Mouse (Mus musculus) cerebellum, postnatal 25 days (tissue): Measurements from ENCODE around the gene Numb.
"Not testable (repeated sequence)": the region's sequence is repeated elsewhere in the genome, so short reads cannot be mapped to it uniquely, and the experiment has no call there.

Experiments used
- DNase-seq, 2 experiments: peaks; one replicate each; pipeline ENCODE4 v3.0.0; 2021; ENCODE audit warnings: mixed read lengths in 2 of 2

Numb gene

DNA sequence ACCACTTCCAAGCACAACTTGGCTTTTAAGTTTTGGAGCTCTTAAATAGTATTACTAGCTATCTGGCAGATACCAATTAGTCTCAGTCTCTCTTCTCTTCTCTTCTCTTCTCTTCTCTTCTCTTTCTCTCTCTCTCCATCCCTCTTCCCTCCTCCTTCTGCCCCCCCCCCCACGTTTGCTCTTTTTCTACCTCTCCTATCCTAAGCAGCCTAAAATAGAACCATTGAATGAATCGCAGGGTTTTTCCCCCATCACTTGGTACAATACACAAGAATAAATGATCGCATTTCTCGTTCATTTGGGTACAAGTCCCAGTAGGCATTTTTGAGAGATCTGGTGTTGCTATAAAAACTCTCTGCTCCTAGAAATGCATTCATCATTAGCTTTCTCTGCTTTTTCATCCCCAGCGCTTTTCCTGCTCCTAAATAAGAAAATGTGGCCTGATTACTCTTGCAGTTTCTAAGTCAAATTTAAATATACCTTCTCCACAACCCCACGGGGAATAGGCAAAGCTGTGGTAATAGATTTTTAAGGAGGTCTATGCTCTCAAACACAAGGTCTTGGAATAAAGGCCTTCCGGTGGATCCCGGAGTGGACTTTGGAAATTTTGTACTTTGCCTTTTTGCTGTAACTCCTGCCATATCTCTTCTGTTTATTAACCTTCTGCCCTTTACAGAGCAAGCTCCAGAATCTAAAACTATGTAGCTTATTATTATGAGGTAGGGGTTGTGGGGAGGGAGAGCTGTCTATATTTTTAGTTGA, 1.2 kb upstream of the Numb start:
- no peak for DNase-seq

DNA sequence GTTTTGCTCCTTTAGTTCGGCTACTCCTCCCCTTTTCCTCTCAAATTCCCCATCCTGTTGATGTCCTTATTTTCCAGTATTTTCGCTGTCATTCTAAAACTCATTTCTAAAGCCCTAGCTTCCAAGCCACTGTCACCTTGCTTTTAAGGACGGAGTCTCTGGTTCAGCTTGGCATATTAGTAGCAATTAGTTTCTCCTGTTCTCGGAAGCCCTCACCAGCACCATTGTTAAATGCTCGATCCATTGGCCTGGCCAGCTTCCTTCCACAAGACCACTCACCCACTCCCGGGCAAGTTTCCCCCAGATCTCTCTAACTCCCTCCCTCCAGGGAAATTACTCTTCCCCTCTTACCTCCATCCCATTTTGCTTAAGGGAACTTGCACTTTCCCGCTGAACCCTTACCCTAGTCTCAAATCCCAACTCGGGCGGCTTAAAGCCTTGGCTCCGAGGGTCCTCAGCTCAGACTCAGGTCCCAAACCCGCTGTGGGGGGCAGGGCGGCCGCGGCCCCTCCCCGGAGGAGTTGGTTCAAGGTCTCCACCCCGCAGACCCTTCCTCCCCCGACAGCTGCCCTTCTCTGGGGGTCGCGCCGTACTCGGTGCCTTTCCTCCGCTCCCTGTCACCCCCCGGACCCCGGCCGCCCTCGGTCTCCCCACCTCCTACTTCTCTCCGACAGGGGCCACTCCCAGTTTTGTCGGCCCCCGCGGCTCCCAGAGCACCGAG, 853 bp downstream of the Numb start:
- DNase-seq: peak in 1 of 2 experiments; percentile 56

DNA sequence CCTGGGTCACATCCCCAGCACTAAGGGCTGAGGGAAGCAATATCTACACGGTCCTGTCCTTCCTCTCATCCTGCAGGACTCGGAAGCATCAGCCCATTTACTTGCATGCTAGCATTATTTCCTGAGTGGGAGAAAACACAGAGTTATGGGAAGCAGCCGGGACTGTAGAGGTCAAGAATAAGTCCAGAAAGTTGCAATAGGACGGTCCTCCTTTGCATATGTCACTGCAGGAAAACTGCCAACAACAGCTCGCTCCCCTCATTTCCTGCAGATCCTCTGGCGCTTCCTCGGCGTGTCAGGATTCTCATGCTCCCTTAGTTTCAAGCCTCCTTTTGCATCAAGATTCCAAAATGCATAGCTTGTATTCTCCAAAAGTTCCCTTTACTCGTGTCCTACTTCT, 4.8 kb downstream of the Numb start:
- DNase-seq: peak; percentile 56 to 67

DNA sequence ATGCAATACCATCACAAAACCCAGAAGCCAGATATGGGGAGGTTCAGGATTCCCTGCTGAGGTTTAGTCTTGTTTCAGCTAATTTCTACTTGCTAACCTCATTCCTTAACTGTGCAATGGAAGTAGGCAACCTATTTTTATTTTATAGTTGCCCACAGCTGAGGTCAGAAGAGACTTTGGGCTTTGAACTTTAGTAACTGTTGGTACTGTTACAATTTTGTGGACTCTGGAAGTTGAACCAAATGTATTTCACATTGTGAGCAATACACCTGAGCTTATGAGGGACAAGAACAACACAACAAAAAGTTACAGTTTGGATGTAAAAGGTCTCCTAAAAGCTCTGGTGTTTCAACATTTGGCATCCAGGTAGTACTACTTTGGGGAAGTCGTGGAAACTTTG, 6.9 kb downstream of the Numb start:
- no peak for DNase-seq

DNA sequence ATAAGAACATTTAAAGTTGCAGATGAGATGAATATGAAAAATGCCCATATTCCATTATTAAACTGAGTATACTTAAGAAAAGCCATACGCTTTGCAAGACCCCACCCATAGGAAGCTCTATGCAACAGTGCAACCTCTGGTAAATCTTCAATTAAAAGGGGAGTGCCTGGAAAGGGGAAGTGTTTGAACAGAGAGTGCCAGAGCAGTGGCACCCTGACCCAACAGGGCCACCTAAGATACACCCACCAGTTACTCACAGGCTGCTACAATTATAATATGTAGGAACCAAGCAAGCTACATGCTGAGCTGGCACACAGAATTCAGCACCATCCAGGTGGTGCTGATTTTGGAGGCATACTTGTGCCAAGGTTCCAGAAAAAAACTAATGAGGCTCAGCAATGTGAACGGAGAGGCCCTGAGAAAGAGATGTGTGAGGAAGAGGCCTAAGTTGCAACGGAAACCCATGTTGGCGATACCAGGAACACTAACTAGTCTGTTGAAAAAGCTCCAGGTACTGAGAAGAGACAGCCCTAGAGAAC, 7.5 kb downstream of the Numb start:
- peak; percentile 72 to 73 for DNase-seq

DNA sequence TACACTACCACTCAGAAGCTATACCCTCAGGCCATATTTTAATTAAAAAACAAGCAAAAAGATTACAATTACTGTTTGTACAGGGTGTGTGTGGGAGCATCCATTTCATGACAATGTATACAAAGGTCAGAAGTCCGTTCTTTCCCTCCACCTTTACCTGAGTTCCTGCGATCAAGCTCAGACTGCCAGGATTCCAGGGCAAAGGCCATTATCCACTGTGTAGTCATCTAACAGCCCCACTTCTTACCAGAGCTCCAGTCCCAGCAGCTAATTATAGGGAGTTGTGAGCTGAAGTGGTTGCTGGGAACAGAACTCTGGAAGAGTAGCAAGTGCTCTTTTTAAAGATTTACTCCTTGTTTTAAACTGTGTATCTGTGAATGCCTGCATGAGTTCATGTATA, 11.3 kb downstream of the Numb start:
- no peak for DNase-seq

DNA sequence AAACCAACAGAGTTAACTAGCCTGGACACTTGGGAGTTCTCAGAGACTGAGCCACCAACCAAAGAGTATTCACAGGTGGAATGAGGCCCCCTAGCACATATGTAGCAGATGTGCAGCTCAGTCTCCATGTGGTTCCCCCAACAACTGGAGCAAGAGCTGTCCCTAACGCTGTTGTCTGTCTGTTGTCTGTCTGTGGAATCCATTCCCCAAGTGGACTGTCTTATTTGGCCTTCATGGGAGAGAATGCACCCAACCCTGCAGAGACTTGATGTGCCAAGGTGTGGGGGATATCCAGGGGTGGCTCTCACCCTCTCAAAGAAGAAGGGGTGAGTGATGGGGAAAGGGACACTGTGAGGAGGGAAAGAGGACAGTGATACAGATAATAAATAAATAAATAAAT, 28.8 kb downstream of the Numb start:
- DNase-seq: no peak

DNA sequence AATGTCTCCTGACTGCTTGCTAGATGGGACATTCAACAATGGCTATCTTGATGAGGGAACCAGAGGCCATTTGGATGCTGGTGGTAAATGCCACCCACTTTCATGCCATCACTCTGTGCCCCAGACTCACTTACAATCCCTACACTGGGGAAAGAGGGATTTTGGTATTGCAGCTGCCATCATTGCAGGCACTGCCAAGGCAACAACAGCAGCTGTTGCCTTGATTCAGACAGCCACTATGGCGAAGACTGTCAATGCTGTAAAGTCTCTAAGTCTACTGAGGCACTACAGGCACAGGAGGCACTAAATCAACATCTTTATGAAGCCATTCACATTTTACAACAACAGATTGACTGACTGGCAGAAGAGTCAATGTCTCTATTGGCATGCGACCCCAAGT, 30.5 kb downstream of the Numb start:
- DNase-seq: no peak

DNA sequence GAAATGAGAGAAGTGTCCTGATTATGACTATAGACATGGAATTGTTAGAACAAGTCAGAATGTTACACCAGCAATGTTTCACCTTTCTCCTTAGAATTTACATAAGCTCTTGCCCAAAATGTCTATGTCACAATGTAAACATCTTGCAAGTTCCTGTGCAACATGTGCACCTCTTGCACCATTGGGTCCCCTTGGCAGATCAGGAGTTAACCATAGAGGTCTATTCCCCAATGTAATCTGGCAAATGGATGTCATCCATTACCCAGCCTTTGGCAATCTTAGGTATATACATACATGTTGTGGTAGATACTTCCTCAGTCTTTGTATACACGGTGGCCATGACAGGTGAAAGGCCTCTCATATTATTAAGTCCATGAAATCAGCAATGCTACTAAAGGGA, 32.6 kb downstream of the Numb start:
- DNase-seq: no peak

DNA sequence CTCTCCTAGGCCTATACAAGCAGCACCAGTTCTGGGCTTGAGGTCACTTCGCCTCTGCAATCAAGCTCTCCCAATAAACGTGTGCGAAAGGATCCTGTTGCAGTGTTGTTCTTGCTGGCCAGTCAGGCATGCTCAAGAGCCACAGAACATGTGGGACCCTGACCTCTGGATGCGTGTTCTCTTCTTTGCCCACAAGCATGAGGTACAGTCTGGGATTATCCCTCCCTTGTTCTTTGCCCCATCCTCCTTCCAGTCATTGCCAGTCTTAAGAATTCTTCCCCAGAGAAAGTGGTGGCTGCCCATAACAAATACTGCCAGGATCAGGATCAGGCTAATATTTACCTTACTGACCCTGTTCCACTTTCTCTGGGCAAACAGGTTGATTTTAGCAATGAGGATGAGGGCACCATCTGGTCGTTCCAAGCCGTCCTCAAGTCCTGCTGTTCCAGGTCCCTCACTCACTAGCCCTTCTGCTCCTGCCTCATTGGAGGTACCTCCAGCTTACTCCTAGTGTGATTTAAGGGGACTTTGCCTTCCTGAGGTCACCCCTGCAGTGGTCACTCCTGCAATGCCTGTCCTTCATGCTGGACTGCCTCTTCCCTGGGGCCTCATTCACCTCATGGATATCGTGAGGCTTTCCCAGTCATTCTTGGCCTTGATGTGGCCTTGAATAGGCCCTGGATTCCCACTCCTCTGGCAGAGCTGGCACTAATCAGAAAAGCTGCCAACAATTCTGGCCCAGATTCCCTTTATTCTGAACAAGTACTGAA, 36.0 kb downstream of the Numb start:
- peak; percentile 55 to 61 for DNase-seq

DNA sequence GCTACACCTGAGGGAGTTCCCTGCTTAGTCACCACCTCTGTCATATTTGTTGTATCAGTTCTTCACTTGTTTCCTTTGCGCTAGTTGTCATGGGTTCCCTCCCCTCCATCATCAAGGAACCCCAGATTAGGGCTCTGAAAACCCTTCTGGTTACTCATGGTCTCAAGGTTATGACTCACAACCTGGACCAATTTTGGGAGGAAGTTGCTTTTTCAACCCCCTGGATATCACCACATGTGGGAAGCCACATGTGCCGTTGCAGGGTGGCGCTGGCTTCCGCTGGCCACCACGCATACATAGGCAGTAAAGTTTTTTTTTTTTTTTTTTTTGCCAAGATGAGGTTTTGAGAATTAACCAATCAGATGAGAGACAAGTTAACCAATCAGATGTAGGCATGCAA, 36.7 kb downstream of the Numb start:
- DNase-seq: not testable (repeated sequence)

DNA sequence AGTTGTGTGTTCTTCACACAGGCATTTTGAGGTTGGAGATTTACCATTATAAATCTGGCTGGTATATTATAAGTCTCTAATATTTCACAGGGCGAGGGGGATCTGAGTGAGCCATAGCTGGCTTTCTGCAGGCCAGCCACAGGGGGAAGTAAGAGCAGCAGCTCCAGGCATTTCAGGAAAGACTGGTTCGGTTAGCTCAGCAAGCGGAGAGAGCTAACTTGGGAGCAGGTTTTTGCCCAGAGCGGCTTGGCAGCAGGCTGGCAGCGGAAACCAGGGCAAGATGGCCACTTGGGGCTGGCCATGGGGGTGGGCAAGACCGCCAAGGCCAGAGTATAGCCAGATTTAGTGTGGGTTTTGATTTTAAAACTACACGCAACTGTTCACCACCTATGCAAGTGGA, 39.2 kb downstream of the Numb start:
- peak; percentile 67 to 76 for DNase-seq

DNA sequence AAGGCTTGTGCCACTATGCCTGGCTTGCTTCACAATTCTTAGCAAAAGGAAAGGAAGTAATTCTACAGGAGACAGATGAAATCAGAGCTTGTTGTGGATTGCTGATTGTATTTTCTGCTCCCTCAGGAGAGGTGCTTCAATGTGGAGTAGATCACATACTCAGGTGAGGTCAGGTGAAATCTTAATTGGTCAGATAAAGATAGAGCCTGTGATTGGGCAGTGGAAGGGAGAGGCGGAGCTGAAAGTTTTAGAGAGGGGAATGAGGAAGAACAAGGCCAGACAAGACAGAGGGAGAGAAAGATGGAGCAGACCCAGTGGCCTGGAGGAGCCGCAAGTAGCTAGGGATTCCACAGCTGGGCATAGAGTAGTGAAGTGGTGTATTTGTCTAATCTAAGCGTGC, 39.6 kb downstream of the Numb start:
- DNase-seq: no peak

DNA sequence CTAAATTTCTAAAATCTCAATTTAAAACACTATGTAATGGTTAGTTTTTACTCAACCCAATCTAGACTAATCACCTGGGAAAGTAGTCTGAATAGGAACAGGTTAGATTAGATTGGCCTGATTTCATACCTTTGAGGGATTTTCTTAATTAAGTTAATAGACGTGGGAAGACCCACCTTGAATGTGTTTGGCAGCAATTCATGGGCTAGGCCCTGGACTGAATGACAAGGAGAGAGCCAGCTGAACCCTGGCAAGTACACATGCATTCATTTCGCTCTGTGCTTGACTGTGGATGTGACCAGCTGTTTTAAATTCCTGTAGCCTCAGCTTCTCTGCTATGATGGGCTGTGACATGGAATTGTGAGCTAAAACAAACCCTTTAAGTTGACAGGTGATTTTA, 40.8 kb downstream of the Numb start:
- DNase-seq: no peak

DNA sequence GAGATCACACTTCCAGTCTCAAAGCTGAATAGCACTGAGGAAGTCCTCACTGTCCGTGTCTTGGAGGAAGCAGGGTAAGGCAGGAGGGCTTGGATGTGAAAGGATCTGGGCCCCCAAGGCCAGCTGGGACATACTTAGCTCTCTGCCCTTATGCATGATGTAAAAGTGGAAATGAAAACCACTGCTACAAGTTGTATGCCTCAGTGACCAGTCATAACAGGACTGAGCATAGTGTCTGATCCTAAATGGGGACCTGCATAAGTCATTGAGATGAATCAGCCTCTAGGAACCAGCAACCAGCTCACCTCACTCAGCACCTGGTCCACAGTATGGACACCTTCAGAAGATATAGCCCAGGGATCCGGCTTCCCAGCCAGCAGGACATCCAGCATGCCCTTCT, 46.6 kb downstream of the Numb start:
- no peak for DNase-seq

DNA sequence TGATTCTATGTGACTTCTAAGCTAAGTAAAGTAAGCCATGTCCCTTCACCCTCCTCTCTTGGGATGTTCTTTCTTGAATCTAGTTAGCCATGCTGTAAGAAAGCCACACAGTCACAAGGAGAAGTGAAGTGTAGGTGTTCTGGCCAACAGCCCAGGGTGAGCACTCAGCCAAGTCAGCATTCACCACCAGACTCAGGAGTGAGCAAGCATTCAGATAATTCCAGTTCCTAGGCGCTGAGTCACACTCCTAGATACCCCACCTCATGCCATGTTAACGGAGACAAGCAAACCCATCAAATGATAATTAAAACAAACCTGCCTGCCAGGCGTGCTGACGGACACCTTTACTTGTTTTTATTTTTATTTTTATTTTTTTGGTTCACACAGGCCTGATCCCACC, 47.1 kb downstream of the Numb start:
- peak; percentile 76 to 86 for DNase-seq

DNA sequence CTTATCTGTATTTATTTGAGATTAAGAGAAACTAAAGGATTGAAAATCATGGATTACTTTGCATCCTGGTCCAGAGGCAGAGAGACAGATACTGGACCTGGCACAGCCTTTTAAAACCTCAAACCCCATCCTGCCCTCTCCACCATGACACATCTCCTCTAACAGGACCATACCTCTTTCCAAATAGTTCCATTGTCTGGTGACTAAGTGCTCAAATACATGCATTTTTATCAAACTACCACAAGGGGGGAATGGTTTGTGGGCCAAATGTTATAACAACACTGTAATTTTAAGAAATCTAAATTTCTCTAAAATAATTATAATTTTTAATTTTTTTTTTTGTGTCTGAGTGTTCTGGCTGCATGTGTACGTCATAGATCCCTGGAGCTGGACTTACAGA, 57.2 kb downstream of the Numb start:
- no peak for DNase-seq

DNA sequence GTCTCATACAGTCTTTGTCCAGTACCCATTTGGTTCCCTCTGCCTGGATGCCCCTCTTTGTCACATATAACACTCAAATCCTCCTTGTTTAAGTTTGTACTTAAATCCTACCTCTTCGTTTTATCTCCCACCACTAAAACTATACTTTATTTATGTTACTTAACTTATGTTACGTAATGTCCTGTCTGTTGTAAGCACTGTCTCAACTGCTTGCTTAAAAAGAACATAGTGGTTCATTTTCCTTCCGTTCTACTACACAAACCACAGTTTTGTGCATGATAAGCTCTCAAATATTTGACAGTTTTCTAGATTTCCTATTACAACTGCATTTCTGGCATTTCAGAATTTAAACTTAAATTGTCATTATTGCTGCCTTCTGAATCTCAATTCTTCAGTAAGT, 59.9 kb downstream of the Numb start:
- no peak for DNase-seq

DNA sequence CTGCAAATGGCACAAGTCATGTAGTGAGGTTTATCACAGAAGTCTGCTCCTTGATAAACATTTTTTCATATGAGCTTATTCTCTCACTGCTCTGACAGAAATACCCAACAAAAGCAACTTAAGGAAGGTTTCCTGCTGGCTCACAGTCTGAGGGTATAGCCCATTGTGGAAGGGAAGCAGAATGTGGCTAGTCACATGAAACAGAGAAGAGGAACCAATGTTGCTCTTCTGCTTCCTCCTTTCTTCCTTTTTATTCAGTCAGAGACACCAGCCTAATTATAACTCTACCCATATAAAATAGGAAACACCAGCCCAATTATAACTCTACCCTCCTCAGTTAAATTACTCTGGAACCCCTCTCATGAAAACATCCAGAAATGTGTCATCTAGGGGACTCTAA, 61.0 kb downstream of the Numb start:
- DNase-seq: no peak

DNA sequence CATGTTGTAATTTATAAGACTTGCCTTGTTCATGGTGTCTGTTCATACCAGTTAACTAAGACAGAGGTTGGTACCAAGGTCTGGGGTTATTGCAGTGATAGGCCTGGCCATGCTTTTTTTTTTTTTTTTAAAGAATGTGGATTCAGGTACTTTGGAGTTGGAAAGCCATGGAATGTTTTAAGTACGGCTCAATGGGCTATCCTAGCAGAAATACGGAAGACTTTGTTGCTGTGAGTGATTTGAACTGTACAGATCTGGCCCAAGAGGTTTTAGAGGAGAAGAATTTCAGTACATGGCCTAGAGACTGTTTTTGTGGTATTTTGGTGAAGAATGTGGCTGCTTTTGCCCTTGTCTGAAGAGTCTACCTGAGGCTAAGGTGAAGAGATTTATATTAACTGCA, 63.7 kb downstream of the Numb start:
- DNase-seq: no peak

DNA sequence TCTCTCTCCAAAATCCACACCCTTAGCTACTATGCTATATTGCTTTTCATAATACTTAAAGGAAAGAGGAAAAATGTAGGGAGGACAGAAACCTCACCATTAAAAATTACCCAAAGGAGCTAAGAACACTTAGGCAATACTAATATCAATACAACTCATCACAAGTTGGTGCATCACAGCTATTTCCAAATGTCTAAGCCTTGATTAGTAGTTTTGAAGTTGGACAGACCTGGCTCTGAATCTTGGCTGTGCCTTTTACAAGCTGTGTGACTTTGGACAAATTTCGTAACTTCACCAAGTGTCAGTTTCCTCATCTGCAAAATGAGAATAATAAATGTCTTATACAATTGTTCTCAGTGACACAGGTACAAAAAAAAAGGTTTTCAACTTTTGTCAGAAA, 66.5 kb downstream of the Numb start:
- no peak for DNase-seq

DNA sequence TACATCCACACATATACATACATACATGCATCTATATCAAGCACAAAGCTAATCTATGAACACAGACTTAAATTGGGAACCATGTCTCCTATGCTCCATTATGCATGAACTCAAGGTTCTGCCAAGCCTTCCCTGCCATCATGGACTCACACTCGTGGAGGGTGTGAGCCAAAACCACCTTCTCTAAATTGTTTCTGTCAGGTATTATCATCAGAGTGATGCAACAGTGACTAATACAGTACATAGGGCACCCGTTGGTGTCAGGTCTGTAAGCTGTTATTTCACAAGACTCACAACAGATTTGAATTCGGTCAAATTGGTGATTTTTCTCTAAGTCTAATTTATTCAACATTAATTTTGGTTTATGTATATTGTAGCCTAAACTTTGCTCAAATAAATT, 67.5 kb downstream of the Numb start:
- DNase-seq: no peak

DNA sequence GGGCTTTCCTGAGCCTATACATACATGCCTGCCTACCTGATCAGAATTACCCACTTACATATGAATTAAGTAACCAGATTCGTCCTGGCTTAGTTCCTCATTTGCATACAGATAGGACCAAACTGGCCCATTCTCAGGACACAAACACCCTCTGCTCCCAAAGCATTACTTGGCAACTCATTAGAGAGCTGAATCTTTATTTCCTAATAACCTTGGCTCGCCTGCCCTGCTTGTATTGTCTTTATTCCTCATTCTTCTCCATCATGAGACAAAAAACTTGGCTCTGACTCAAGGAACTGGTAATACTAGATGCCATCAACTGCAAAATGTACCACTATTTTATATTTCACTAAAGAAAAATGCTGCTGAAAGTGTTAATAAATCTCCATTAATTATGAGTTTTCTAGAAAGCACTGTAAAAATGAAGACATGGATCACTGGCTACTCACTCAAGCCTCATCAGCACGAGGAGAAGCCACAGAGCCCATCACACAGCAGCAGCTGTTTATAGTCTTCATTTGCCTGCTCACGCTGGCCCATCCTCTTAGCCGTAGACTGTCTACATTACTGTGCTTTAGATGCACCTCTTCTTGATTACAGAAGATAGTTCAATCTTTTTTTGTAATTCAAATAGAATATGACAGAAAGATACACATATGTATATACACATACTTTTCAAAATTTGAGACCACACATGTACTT, 69.1 kb downstream of the Numb start:
- DNase-seq: no peak
